Mouse (Mus musculus) kidney, embryonic 14.5 days (tissue): ENCODE data around the gene Mrpl10. TPM values are rescaled to one million over a fixed set of nuclear protein-coding genes. Genes with fewer than 3 reads are reported as not detected.

Experiments used
- ATAC-seq: fragments of 200-750 bp; cut with Nextera tagmentation; 2 replicates; pipeline ENCODE4 v1.8.0; 2017; ENCODE audit warnings: moderate number of reproducible peaks, mild to moderate bottlenecking, moderate TSS enrichment, moderate library complexity; ENCODE audit not compliant: low FRiP score, low TSS enrichment
- H3K27ac ChIP-seq: fragments of 300-500 bp; sonication (generic); 2 replicates; pipeline ENCODE4 v1.5.1; 2014; ENCODE audit warnings: low read depth, mild to moderate bottlenecking, low read length, moderate library complexity, mixed read lengths
- H3K27me3 ChIP-seq: fragments of 300-500 bp; sonication (generic); 2 replicates; pipeline ENCODE4 v1.6.1; 2014; ENCODE audit warnings: mild to moderate bottlenecking, low read length; ENCODE audit not compliant: control insufficient read depth, insufficient read depth
- H3K36me3 ChIP-seq: fragments of 300-500 bp; sonication (generic); 2 replicates; pipeline ENCODE4 v1.6.1; 2014; ENCODE audit warnings: low read length, mixed read lengths; ENCODE audit not compliant: control insufficient read depth, insufficient read depth
- H3K4me1 ChIP-seq: fragments of 300-500 bp; sonication (generic); 2 replicates; pipeline ENCODE4 v1.6.1; 2014; ENCODE audit warnings: low read length, mixed read lengths; ENCODE audit not compliant: control insufficient read depth, insufficient read depth
- H3K4me2 ChIP-seq: fragments of 300-500 bp; sonication (generic); replicated peaks from 2 replicates; pipeline ENCODE4 v1.6.1; 2014; ENCODE audit warnings: low read depth, mild to moderate bottlenecking, low read length
- H3K4me3 ChIP-seq: fragments of 300-500 bp; sonication (generic); 2 replicates; pipeline ENCODE4 v1.5.1; 2014; ENCODE audit warnings: mild to moderate bottlenecking, low read length
- H3K9ac ChIP-seq: fragments of 300-500 bp; sonication (generic); 2 replicates; pipeline ENCODE4 v1.6.1; 2014; ENCODE audit warnings: low read depth, mild to moderate bottlenecking, low read length, moderate library complexity
- H3K9me3 ChIP-seq: fragments of 300-500 bp; sonication (generic); 2 replicates; pipeline ENCODE4 v1.6.1; 2016; ENCODE audit warnings: low read length; ENCODE audit not compliant: control insufficient read depth
- WGBS: fragments of 180-500 bp; shearing (Covaris S2); extraction: QIAGEN DNeasy Blood & Tissue Kit; methylation state at CpG from one replicate; pipeline ENCODE4 v1.1.7; 2014; 5-methylcytosine and 5-hydroxymethylcytosine counted together
- polyA plus RNA-seq: library from polyadenylated mRNA; unstranded; fragments of >200 nt; fragmentation: Nextera tagmentation; extraction: Ambion mirVana; gene quantifications from 2 replicates; pipeline ENCODE4 v1.2.1, GENCODE M21; 2014

Gene Mrpl10
- 89.4 and 99.6 TPM in 2 replicates for polyA plus RNA-seq

DNA sequence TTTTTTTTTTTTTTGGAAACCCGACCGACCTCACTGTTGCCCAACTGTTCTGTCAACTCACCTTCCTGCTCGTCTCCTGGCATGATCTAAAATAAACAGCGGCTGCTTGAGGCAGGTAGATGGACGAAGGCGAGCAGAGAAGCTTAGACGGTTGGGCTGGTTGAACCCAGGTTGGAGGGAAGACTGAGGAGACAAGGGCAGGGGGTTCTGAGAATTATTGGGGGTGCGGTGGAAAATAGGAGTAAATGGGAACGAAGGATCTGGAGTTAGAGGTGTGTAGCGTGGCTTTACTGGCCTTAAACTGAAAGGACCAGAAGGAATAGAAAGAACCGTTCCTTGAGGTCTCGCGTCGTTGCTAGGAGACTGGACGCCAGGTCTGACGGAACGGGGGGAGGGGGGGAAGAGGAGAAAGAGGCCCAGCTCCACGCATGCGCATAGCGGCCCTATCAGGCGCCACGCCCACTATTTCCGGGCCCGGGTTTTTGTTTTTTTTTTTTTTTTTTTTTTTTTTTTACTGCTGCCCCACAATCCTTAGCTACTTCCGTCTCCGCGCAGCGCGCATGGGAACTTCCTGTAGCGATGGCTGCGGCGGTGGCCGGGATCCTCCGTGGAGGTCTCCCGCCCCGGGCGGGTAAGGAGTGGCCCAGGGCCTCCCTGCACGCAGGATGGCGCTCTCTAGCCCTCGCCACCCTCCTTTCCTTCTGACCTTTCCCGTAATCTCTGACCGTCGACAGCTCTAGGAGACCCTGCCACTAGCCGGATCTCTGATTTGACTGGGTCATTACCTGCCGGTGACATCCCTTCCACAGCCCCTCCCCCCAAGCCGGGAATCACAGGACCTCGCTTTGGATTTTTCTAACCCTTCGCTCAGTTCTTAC is at the start of gene Mrpl10, which contains the start of gene Lrrc46:
Gene Mrpl10 (plus strand): TSS at position 539 of the 878 bp plus-strand sequence.
Gene Lrrc46 (minus strand): TSS at position 386 of the 878 bp plus-strand sequence.
- peaks cover 8% of the 10 kb centered on the region for H3K4me1 ChIP-seq
- ATAC-seq = peak; percentile 92
- under 1% methylated on average over 48 of the region's 48 CpGs for WGBS
- peak within 1 kb of the TSS; percentile 86 for H3K4me2 ChIP-seq
- no peak within 1 kb of the TSS for H3K27ac ChIP-seq
- H3K9ac ChIP-seq = peak within 1 kb of the TSS; percentile 73
- no peaks in the 10 kb centered on the region for H3K9me3 ChIP-seq
- H3K36me3 ChIP-seq = peaks cover 10% of the 10 kb centered on the region; the same call in 1 of the 2 replicates
- H3K4me3 ChIP-seq = peak within 1 kb of the TSS; percentile 86
- H3K27me3 ChIP-seq = no peaks in the 10 kb centered on the region

DNA sequence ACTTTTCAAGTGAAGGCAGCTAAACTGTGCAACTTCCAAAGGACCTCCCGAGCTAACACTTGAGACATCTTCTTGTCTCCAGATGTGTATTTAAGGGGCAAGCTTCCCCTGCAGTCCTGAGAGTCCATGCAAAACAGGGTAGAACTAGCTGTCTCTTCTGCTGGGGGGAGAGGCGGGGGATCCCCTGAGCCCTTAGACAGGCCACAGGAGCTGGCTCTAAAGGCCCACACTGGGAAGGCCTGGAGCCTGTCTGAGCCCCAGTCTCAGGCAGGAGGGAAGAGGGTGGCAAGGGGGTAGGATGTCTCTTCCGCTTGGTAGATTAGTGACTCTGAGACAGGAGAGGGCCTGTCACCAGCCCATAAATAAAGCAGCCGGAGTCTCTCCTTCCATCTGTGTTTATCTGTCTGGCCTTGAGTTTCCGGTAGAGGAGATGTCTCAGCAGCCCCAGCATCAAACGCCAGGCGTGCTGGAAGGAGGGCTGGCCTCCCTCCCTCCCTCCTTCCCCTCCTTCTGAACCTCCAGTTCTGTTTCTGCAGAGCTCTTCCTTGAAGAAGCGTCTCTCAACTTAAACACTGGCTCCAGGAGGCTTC is 48.5 kb upstream of the Mrpl10 start:
- 10% methylated on average over 7 of the region's 8 CpGs for WGBS
- no peaks in the 10 kb centered on the region for H3K9me3 ChIP-seq
- peaks cover 8% of the 10 kb centered on the region; the same call in 1 of the 2 replicates for H3K27me3 ChIP-seq
- H3K4me1 ChIP-seq = peaks cover 40% of the 10 kb centered on the region
- no peak overlapping the region for H3K4me2 ChIP-seq
- H3K9ac ChIP-seq = 0 out of 2 replicates have a peak overlapping the region, but pooled peaks have one; percentile 5
- no peaks in the 10 kb centered on the region for H3K36me3 ChIP-seq
- H3K4me3 ChIP-seq = no peak overlapping the region
- ATAC-seq = peak; percentile 70
- H3K27ac ChIP-seq = peak overlapping the region; percentile 75

DNA sequence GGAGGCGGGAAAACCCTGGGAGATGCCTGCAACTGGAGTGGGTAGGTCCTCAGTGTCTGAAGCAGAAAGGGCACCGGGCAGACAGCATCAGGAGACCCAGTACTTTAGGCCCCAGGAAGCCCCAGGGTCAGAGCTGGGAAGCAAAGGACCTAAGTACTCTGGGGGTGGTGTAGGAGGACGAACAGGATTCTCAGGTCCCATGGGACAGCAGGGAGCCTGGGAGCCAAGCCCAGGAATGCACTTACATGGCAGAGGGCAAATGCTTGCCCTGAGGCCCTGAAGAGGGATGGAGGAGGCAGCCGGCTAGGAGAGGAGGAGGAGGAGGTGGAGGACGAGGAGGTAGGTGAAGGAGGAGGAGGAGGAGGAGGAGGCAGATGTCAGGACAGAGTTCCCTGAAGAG is 46.3 kb upstream of the Mrpl10 start:
- Histone ChIP-seq H3K27me3 (peaks cover 17% of the 10 kb centered on the region; the same call in 1 of the 2 replicates), H3K36me3 (no peaks in the 10 kb centered on the region), H3K4me1 (peaks cover 36% of the 10 kb centered on the region), H3K27ac (no peak overlapping the region), H3K4me2 (no peak overlapping the region), H3K4me3 (no peak overlapping the region), H3K9me3 (no peaks in the 10 kb centered on the region), H3K9ac (no peak overlapping the region)
- WGBS = 26% methylated on average over 5 of the region's 5 CpGs
- 0 out of 2 replicates have a peak, but pooled peaks have one; percentile 14 for ATAC-seq

DNA sequence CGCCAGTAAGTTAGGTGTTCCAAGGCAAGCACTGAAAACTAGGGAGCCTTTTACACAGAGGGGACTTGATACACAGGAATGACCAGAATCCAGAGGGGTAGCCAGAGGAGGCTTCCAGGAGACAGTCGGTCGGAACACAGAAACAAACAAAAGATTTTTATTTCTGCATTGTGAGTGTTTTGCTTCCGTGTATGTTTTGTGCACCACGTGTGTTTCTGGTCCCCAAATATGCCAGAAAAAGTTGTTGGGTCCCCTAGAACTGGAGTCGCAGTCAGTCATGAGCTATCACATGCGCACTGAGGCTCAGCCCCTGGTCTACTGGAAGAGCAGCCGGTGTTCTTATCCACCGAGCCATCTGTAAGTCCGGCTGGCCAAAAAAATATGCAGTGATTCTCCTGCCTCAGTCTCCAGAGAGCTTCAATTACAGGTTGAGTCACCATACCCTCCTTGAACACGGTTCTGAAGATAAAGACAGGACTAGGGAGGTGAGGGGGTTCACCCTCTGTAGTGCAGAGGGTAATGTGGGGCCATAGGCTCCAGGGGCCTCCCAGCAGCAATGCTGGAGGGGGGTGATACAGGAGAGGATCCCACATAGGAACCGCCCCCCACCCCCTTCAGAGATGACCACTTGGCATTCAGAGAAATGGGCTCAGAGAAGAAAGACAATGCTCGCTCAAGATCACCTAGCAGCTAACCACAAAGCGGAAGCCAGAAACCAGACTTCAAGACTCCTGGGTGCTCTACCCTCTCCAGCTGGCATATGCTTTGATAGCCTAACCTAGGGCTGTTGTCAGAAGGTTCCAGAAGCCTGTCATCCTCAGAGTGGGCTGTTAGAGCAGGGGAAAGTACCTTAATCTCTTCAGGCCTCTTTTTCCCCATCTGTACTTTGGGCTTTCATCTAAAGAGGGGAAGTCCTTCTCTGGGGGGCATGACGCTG is 45.3 kb upstream of the Mrpl10 start:
- H3K27ac ChIP-seq = no peak overlapping the region
- H3K36me3 ChIP-seq = no peaks in the 10 kb centered on the region
- H3K27me3 ChIP-seq = peaks cover 17% of the 10 kb centered on the region; the same call in 1 of the 2 replicates
- peaks cover 36% of the 10 kb centered on the region for H3K4me1 ChIP-seq
- H3K9me3 ChIP-seq = no peaks in the 10 kb centered on the region
- H3K4me2 ChIP-seq = no peak overlapping the region
- H3K4me3 ChIP-seq = no peak overlapping the region
- ATAC-seq = no peak
- 83% methylated on average over 15 of the region's 15 CpGs for WGBS
- no peak overlapping the region for H3K9ac ChIP-seq

DNA sequence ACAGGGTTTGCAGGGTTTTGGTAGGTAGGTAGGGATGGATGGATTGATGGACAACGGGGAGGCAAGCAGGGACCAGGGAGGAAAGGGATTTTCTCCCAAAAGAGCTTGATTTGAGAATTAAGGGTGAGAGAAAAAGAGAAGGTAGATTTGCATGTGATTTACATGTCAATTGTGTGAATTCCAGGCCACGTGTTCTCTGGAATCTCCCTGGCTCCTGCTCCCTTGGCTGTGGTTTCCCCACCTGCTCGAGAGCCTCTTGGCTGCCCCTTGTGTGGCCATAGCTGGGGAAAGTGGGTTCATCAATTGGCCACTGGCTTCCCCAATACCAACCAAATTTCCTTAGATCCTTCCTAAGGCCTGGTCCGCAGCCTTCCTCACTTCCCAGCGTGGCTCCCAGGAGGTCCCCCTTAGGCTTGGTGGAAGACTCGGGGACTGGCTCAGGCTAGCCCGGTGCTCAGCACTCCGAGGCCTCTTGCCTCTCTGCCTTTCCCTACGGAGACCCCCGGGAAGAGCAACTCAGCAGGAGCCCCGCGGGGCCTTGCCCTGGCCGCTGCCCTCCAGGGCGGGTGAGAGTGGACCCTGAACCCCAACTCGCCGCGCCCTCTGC is 44.5 kb upstream of the Mrpl10 start:
- WGBS = 18% methylated on average over 17 of the region's 17 CpGs
- ATAC-seq = no peak
- Histone ChIP-seq H3K4me2 (peak overlapping the region; percentile 60), H3K27ac (no peak overlapping the region; the same call in 1 of the 2 replicates), H3K9me3 (no peaks in the 10 kb centered on the region), H3K36me3 (no peaks in the 10 kb centered on the region), H3K27me3 (peaks cover 17% of the 10 kb centered on the region; the same call in 1 of the 2 replicates), H3K4me1 (peaks cover 36% of the 10 kb centered on the region), H3K4me3 (peak overlapping the region; percentile 29), H3K9ac (peak overlapping the region; percentile 59)

DNA sequence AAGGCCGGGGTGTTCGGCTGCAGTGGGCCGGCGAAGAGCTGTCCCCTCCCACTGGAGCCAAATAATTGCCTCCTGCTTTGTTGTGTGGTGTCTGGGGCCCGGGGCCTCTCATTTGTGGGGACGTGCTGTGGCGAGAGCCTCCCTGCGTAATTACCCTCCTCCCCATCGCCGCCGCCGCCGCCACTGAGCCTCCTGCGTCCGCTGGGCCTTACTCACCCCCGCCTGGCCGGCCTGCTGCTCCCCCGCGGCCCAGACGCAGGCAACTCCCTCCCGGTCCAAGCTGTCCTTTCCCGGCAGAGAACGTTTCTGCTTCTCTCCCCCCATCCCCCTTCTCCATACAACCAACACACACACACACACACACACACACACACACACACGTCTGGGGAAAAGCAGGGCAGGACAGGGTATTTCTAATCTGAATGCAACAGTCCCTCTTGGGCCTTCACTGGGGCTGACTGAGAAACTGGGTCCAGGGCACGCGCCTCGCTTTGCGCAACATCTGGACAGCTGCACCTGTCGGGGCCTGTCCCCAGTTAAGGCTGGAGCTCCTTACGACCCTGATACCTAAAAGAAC is 43.9 kb upstream of the Mrpl10 start:
- Histone ChIP-seq H3K9me3 (no peaks in the 10 kb centered on the region), H3K36me3 (no peaks in the 10 kb centered on the region), H3K9ac (peak overlapping the region; percentile 59), H3K4me3 (peak overlapping the region; percentile 29), H3K4me1 (peaks cover 30% of the 10 kb centered on the region), H3K4me2 (peak overlapping the region; percentile 60), H3K27ac (no peak overlapping the region; the same call in 1 of the 2 replicates), H3K27me3 (peaks cover 17% of the 10 kb centered on the region; the same call in 1 of the 2 replicates)
- 0 out of 2 replicates have a peak, but pooled peaks have one; percentile 13 for ATAC-seq
- WGBS = 6% methylated on average over 30 of the region's 30 CpGs

DNA sequence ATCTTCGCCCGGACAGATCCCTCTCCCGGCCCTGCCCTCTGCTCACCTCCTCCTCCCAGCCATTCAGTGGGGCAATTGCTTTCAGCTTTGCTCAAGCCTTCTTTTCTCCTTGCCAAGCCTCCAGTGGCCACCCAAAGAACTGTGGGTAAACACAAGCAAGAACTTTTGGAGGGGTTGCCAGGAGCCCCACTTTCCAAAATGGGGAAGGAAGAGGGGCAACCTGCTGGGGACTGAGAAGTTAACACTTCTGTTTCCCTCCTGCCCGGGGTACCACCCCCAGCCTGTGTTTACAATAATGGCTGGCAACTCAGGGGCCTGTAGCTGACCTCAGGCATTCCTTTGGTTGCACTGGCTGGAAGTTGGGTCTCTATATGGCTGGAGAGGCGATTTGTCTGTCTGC is 38.2 kb upstream of the Mrpl10 start:
- Histone ChIP-seq H3K9ac (no peak overlapping the region), H3K36me3 (no peaks in the 10 kb centered on the region), H3K4me2 (no peak overlapping the region), H3K27me3 (peaks cover 24% of the 10 kb centered on the region; the same call in 1 of the 2 replicates), H3K4me1 (no peaks in the 10 kb centered on the region), H3K4me3 (no peak overlapping the region), H3K9me3 (no peaks in the 10 kb centered on the region), H3K27ac (no peak overlapping the region)
- ATAC-seq = no peak
- 29% methylated on average over 5 of the region's 5 CpGs for WGBS
